Mouse (Mus musculus): Measurements from ENCODE around the gene Sytl3. TPM values are rescaled to one million over a fixed set of nuclear protein-coding genes. Genes with fewer than 3 reads are reported as not detected.

The Sytl3 gene
- polyA plus RNA-seq, 1 experiment from 2014 or later, result 0.70 TPM

- Histone ChIP-seq H3K27me3 (replicated peaks; ENCODE audit: control insufficient read depth, insufficient read depth, low read length) (no peaks in the 10 kb centered on the region), H3K4me3 (ENCODE audit: low read depth, low read length) (no peak overlapping the region), H3K9me3 (ENCODE audit: control insufficient read depth, low read length) (no peaks in the 10 kb centered on the region), H3K9ac (ENCODE audit: low read depth, low read length) (no peak overlapping the region), H3K36me3 (ENCODE audit: control insufficient read depth, insufficient read depth, low read length) (0 out of 2 replicates have a peak, but pooled peaks cover 4% of the 10 kb centered on the region), H3K4me2 (ENCODE audit: low read depth, low read length) (no peak overlapping the region), H3K27ac (replicated peaks; ENCODE audit: low read depth, low read length) (no peak overlapping the region), H3K4me1 (ENCODE audit: control insufficient read depth, insufficient read depth, low read length) (no peaks in the 10 kb centered on the region)
- whole genome bisulfite sequencing, result 93% methylated on average over 13 of the region's 16 CpGs
- ATAC-seq (ENCODE audit: low read depth) (no peak), DNase-seq (ENCODE audit: low spot score) (no peak)
Observed at GRCm38 (mm10) chr17:6757902-6758301, 99.0 kb downstream of the Sytl3 start.

- no peak for DNase-seq (ENCODE audit: low spot score)
- no peak overlapping the region for H3K27ac ChIP-seq (replicated peaks; ENCODE audit: low read depth, low read length)
- 77% methylated on average over 8 of the region's 8 CpGs for WGBS
Observed at GRCm38 (mm10) chr17:6758845-6759244, 100.0 kb downstream of the Sytl3 start.

DNA sequence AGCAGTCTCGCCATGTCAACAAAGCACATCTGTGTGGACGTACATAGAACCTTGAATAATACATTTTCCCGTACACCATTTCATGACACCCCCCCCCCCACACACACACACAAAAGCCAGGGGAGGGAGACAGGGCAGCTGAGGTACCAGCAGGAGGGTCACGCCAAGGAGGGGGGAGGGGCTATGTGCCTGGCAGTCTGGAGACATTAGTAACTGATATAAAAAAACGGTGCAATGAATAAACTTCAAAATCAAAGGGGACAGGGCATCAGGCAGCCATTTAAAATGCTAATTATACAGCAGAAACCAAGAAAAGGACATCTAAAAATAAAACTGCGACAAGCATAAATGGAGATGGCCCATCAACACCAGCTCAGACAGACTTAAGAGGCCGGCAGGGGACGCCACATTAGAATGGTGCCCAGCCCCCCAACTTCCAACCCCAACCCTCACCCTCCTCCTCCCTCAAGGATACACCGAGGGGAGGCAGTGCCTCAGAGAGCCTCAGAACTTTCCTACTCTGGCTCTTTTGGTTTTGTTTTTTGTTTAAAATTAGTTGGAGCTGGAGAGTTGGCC lies 100.9 kb downstream of the Sytl3 start:
- no peak overlapping the region for H3K27ac ChIP-seq (replicated peaks; ENCODE audit: low read depth, low read length)
- no peak overlapping the region for H3K9ac ChIP-seq (ENCODE audit: low read depth, low read length)
- no peak for DNase-seq (ENCODE audit: low spot score)
- H3K27me3 ChIP-seq (replicated peaks; ENCODE audit: control insufficient read depth, insufficient read depth, low read length), result no peaks in the 10 kb centered on the region
- no peaks in the 10 kb centered on the region for H3K9me3 ChIP-seq (ENCODE audit: control insufficient read depth, low read length)
- ATAC-seq (ENCODE audit: low read depth), result no peak
- 52% methylated on average over 9 of the region's 9 CpGs for WGBS
- H3K4me3 ChIP-seq (ENCODE audit: low read depth, low read length), result no peak overlapping the region
- no peaks in the 10 kb centered on the region for H3K36me3 ChIP-seq (ENCODE audit: control insufficient read depth, insufficient read depth, low read length)
- H3K4me2 ChIP-seq (ENCODE audit: low read depth, low read length), result no peak overlapping the region
- H3K4me1 ChIP-seq (ENCODE audit: control insufficient read depth, insufficient read depth, low read length), result no peaks in the 10 kb centered on the region

More at GRCm38 (mm10) chr17:6758845-6759244, 100.0 kb downstream of the Sytl3 start:
- no peak overlapping the region for H3K4me3 ChIP-seq (ENCODE audit: low read depth, low read length)
- H3K36me3 ChIP-seq (ENCODE audit: control insufficient read depth, insufficient read depth, low read length), result 0 out of 2 replicates have a peak, but pooled peaks cover 4% of the 10 kb centered on the region
- no peak overlapping the region for H3K4me2 ChIP-seq (ENCODE audit: low read depth, low read length)
- no peaks in the 10 kb centered on the region for H3K27me3 ChIP-seq (replicated peaks; ENCODE audit: control insufficient read depth, insufficient read depth, low read length)
- ATAC-seq (ENCODE audit: low read depth), result no peak
- H3K9me3 ChIP-seq (ENCODE audit: control insufficient read depth, low read length), result no peaks in the 10 kb centered on the region
- H3K4me1 ChIP-seq (ENCODE audit: control insufficient read depth, insufficient read depth, low read length), result no peaks in the 10 kb centered on the region
- H3K9ac ChIP-seq (ENCODE audit: low read depth, low read length), result no peak overlapping the region

DNA sequence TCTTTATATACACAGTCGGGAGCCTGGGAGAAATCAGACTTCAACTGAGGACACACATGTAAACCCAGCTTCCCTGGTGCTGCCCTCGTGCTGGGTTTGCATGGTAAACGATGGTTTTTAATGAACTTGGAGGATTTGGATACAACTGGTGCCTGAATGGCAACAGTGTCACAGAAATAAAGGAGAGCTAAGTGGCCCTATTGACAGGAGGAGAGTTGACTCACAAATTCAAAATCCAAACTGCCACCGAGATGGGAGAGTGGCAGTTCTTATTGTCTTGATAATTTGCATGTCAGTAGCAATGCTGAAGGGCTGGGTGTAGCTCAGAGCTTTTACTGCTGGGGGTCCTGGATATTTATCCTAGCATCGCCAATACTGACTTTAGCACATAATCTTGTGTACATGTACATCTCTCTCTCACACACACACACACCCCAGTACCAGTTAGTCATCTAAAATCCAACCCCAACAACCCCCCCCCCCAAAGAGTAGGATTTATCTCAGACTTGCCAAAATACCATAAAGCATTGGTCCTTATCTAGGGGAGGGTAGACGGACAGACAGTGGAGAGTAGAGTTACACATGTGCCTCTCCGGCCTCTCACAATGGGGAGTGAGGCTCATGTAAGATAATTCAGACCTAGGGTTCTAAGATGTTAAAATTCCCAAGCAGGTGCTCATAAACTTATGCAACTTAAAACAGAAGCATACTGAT lies 104.8 kb downstream of the Sytl3 start:
- Histone ChIP-seq H3K27ac (replicated peaks; ENCODE audit: low read depth, low read length) (no peak overlapping the region), H3K9me3 (ENCODE audit: control insufficient read depth, low read length) (no peaks in the 10 kb centered on the region), H3K36me3 (ENCODE audit: control insufficient read depth, insufficient read depth, low read length) (no peaks in the 10 kb centered on the region), H3K27me3 (replicated peaks; ENCODE audit: control insufficient read depth, insufficient read depth, low read length) (no peaks in the 10 kb centered on the region), H3K9ac (ENCODE audit: low read depth, low read length) (no peak overlapping the region), H3K4me3 (ENCODE audit: low read depth, low read length) (no peak overlapping the region), H3K4me1 (ENCODE audit: control insufficient read depth, insufficient read depth, low read length) (peaks cover 4% of the 10 kb centered on the region; the same call in 1 of the 2 replicates), H3K4me2 (ENCODE audit: low read depth, low read length) (no peak overlapping the region)
- no peak for DNase-seq (ENCODE audit: low spot score)
- WGBS, result 67% methylated on average over 7 of the region's 7 CpGs
- ATAC-seq (ENCODE audit: low read depth), result no peak

GRCm38 (mm10) chr17:6764227-6764593 lies 105.3 kb downstream of the Sytl3 start:
- no peak overlapping the region for H3K27ac ChIP-seq (replicated peaks; ENCODE audit: low read depth, low read length)
- WGBS, result 68% methylated on average over 7 of the region's 7 CpGs
- no peaks in the 10 kb centered on the region for H3K9me3 ChIP-seq (ENCODE audit: control insufficient read depth, low read length)
- no peak overlapping the region for H3K9ac ChIP-seq (ENCODE audit: low read depth, low read length)
- H3K27me3 ChIP-seq (replicated peaks; ENCODE audit: control insufficient read depth, insufficient read depth, low read length), result no peaks in the 10 kb centered on the region
- no peak overlapping the region for H3K4me2 ChIP-seq (ENCODE audit: low read depth, low read length)
- peaks cover 4% of the 10 kb centered on the region; the same call in 1 of the 2 replicates for H3K4me1 ChIP-seq (ENCODE audit: control insufficient read depth, insufficient read depth, low read length)
- DNase-seq (ENCODE audit: low spot score) (no peak), ATAC-seq (ENCODE audit: low read depth) (no peak)
- no peak overlapping the region for H3K4me3 ChIP-seq (ENCODE audit: low read depth, low read length)
- no peaks in the 10 kb centered on the region for H3K36me3 ChIP-seq (ENCODE audit: control insufficient read depth, insufficient read depth, low read length)

- no peak overlapping the region for H3K4me3 ChIP-seq (ENCODE audit: low read depth, low read length)
- H3K9ac ChIP-seq (ENCODE audit: low read depth, low read length), result no peak overlapping the region
- H3K36me3 ChIP-seq (ENCODE audit: control insufficient read depth, insufficient read depth, low read length), result no peaks in the 10 kb centered on the region
- no peaks in the 10 kb centered on the region for H3K27me3 ChIP-seq (replicated peaks; ENCODE audit: control insufficient read depth, insufficient read depth, low read length)
- H3K4me2 ChIP-seq (ENCODE audit: low read depth, low read length), result no peak overlapping the region
- H3K27ac ChIP-seq (replicated peaks; ENCODE audit: low read depth, low read length), result no peak overlapping the region
- ATAC-seq (ENCODE audit: low read depth), result no peak
- DNase-seq (ENCODE audit: low spot score), result no peak
- H3K4me1 ChIP-seq (ENCODE audit: control insufficient read depth, insufficient read depth, low read length), result peaks cover 4% of the 10 kb centered on the region; the same call in 1 of the 2 replicates
- WGBS, result 72% methylated on average over 4 of the region's 4 CpGs
- no peaks in the 10 kb centered on the region for H3K9me3 ChIP-seq (ENCODE audit: control insufficient read depth, low read length)
Observed at GRCm38 (mm10) chr17:6764730-6765129, 105.8 kb downstream of the Sytl3 start.

DNA sequence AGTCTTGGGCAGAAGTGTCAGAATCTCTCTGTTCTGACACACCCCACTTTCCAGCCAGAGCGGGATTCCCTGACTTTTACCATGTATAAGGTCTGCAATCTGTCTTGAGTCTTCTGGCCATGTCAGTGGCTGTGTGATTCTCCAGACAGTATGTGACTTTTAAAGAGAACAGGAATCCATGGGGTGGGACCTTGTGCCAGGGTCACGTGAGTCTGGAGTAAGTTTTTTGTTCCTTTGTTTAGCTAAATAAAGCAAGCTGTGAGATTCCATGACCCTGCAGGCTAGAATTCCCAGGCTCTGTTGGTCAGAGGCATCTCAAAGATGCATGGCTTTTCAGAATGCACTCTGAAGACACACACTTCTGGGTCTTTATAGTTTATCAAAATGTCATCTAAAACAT lies 107.0 kb downstream of the Sytl3 start:
- no peak for ATAC-seq (ENCODE audit: low read depth)
- no peak overlapping the region for H3K4me2 ChIP-seq (ENCODE audit: low read depth, low read length)
- WGBS, result 35% methylated on average over 2 of the region's 2 CpGs
- no peaks in the 10 kb centered on the region for H3K9me3 ChIP-seq (ENCODE audit: control insufficient read depth, low read length)
- H3K9ac ChIP-seq (ENCODE audit: low read depth, low read length), result no peak overlapping the region
- no peaks in the 10 kb centered on the region for H3K36me3 ChIP-seq (ENCODE audit: control insufficient read depth, insufficient read depth, low read length)
- H3K4me3 ChIP-seq (ENCODE audit: low read depth, low read length), result no peak overlapping the region
- H3K27me3 ChIP-seq (replicated peaks; ENCODE audit: control insufficient read depth, insufficient read depth, low read length), result no peaks in the 10 kb centered on the region
- no peak for DNase-seq (ENCODE audit: low spot score)
- peaks cover 4% of the 10 kb centered on the region; the same call in 1 of the 2 replicates for H3K4me1 ChIP-seq (ENCODE audit: control insufficient read depth, insufficient read depth, low read length)
- no peak overlapping the region for H3K27ac ChIP-seq (replicated peaks; ENCODE audit: low read depth, low read length)

DNA sequence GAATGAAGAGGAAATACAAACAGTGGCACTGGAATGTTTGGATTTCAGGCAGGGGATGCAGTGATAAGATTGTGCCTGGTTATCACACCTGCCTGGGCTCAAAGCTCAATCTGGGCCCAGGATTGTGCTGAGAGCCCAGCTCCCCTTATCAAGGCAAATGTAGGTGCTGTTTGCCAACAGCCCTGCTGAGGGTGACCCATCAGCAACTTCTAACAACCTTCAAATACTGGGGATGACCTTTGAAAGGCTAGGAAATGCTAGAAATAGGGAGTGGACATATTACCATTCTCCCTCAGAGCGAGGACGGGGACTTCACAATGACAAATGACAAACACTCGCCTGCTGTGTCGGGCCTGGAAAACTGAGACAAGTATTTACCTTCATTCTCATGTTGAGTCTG lies 107.9 kb downstream of the Sytl3 start:
- 93% methylated on average over 4 of the region's 4 CpGs for WGBS
- no peaks in the 10 kb centered on the region for H3K9me3 ChIP-seq (ENCODE audit: control insufficient read depth, low read length)

GRCm38 (mm10) chr17:6767771-6768170 lies 108.9 kb downstream of the Sytl3 start:
- H3K4me1 ChIP-seq (ENCODE audit: control insufficient read depth, insufficient read depth, low read length), result peaks cover 4% of the 10 kb centered on the region; the same call in 1 of the 2 replicates
- ATAC-seq (ENCODE audit: low read depth), result no peak
- no peak overlapping the region for H3K4me2 ChIP-seq (ENCODE audit: low read depth, low read length)
- no peak for DNase-seq (ENCODE audit: low spot score)
- no peaks in the 10 kb centered on the region for H3K36me3 ChIP-seq (ENCODE audit: control insufficient read depth, insufficient read depth, low read length)
- H3K27ac ChIP-seq (replicated peaks; ENCODE audit: low read depth, low read length), result no peak overlapping the region
- H3K9me3 ChIP-seq (ENCODE audit: control insufficient read depth, low read length), result no peaks in the 10 kb centered on the region
- no peaks in the 10 kb centered on the region for H3K27me3 ChIP-seq (replicated peaks; ENCODE audit: control insufficient read depth, insufficient read depth, low read length)
- H3K9ac ChIP-seq (ENCODE audit: low read depth, low read length), result no peak overlapping the region
- no peak overlapping the region for H3K4me3 ChIP-seq (ENCODE audit: low read depth, low read length)
- WGBS, result 42% methylated on average over 5 of the region's 5 CpGs

More for the DNA sequence above, 107.9 kb downstream of the Sytl3 start:
- DNase-seq (ENCODE audit: low spot score) (no peak), ATAC-seq (ENCODE audit: low read depth) (no peak)
- Histone ChIP-seq H3K4me1 (ENCODE audit: control insufficient read depth, insufficient read depth, low read length) (peaks cover 4% of the 10 kb centered on the region; the same call in 1 of the 2 replicates), H3K27me3 (replicated peaks; ENCODE audit: control insufficient read depth, insufficient read depth, low read length) (no peaks in the 10 kb centered on the region), H3K27ac (replicated peaks; ENCODE audit: low read depth, low read length) (no peak overlapping the region), H3K9ac (ENCODE audit: low read depth, low read length) (no peak overlapping the region), H3K4me2 (ENCODE audit: low read depth, low read length) (no peak overlapping the region), H3K4me3 (ENCODE audit: low read depth, low read length) (no peak overlapping the region), H3K36me3 (ENCODE audit: control insufficient read depth, insufficient read depth, low read length) (no peaks in the 10 kb centered on the region)
